Mouse (Mus musculus): Measurements from ENCODE around the gene Wipf2. TPM values are rescaled to one million over a fixed set of nuclear protein-coding genes. Genes with fewer than 3 reads are reported as not detected.

Wipf2 gene
- total and polyA plus RNA-seq, 3 experiments = 2.1 to 7.7 (median 4.7) TPM

- in situ Hi-C loops (cut with MboI; ENCODE audit: low pct_ligation_motif_present, low pct_unique_long_range_greater_than_20kb, low sequenced_read_pairs) = no loop called here
- H3K9ac ChIP-seq (ENCODE audit: insufficient read depth, low read depth) = peak overlapping the region; percentile 42
- H3K4me1 ChIP-seq (ENCODE audit: control insufficient read depth in 1 of 2, insufficient read depth in 2 of 2) = peaks cover 53 to 93% of the 10 kb centered on the region in 2 experiments
- H3K4me3 ChIP-seq (replicated peaks in 1 of 3; ENCODE audit: low read depth in 2 of 3, low read length in 2 of 3, poor library complexity in 1 of 3) = peak overlapping the region; percentile 51 to 90 (median 72)
- H3K79me2 ChIP-seq (replicated peaks; ENCODE audit: control insufficient read depth, extremely low read depth, insufficient read depth, poor library complexity, severe bottlenecking) = peaks cover 8% of the 10 kb centered on the region
- TF ChIP-seq HCFC1 (IDR thresholded peaks at IDR 0.05; ENCODE audit: low read depth, low read length) (peak; percentile 49; the same call in 1 of the 2 replicates), ETS1 (conservative IDR thresholded peaks at IDR 0.05; ENCODE audit: low read depth, low read length) (peak; percentile 91), PAX5 (IDR thresholded peaks at IDR 0.05; ENCODE audit: low read length) (no peak), RAD21 (IDR thresholded peaks at IDR 0.05; ENCODE audit: low read depth, low read length) (peak; percentile 10; the same call in 1 of the 2 replicates), SIN3A (IDR thresholded peaks at IDR 0.05; ENCODE audit: low read length) (peak; percentile 93), EP300 (IDR thresholded peaks at IDR 0.05; ENCODE audit: low read length) (peak; percentile 87), E2F4 (IDR thresholded peaks at IDR 0.05; ENCODE audit: insufficient replicate concordance, low read depth, low read length) (no peak), NRF1 (IDR thresholded peaks at IDR 0.05; ENCODE audit: low read depth, low read length) (peak; percentile 45; the same call in 1 of the 2 replicates), USF2 (conservative IDR thresholded peaks at IDR 0.05; ENCODE audit: low read depth, low read length) (no peak; the same call in 1 of the 2 replicates), ZC3H11A (IDR thresholded peaks at IDR 0.05; ENCODE audit: low read depth, low read length) (no peak), POLR2AphosphoS2 (IDR thresholded peaks at IDR 0.05; ENCODE audit: low read depth, low read length) (peak; percentile 67), MXI1 (IDR thresholded peaks at IDR 0.05; ENCODE audit: low read depth, low read length) (peak; percentile 77; the same call in 1 of the 2 replicates), JUND (conservative IDR thresholded peaks at IDR 0.05; ENCODE audit: low read depth, low read length) (no peak), ZKSCAN1 (IDR thresholded peaks at IDR 0.05; ENCODE audit: borderline replicate concordance, low read depth, low read length) (no peak), IRF4 (IDR thresholded peaks at IDR 0.05; ENCODE audit: low read depth, low read length) (peak; percentile 62), BHLHE40 (IDR thresholded peaks at IDR 0.05; ENCODE audit: low read depth, low read length) (peak; percentile 96), POLR2A (IDR thresholded peaks at IDR 0.05; ENCODE audit: low read depth, low read length) (peak; percentile 47; the same call in 1 of the 2 replicates), CHD1 (IDR thresholded peaks at IDR 0.05; ENCODE audit: low read depth, low read length) (peak; percentile 82), CTCF (conservative IDR thresholded peaks at IDR 0.05 in 1 of 2, IDR thresholded peaks at IDR 0.05 in 1 of 2; ENCODE audit: low read depth in 2 of 2, low read length in 2 of 2) (no peak), USF1 (IDR thresholded peaks at IDR 0.05; ENCODE audit: low read depth, low read length) (no peak; the same call in 1 of the 2 replicates), MYC (IDR thresholded peaks at IDR 0.05; ENCODE audit: low read depth, low read length) (0 out of 2 replicates have a peak, but pooled peaks have one; percentile 48), NELFE (IDR thresholded peaks at IDR 0.05; ENCODE audit: low read depth, low read length) (no peak; the same call in 1 of the 2 replicates), ELF1 (IDR thresholded peaks at IDR 0.05; ENCODE audit: low read depth, low read length) (peak; percentile 79), ZNF384 (IDR thresholded peaks at IDR 0.05; ENCODE audit: low read depth, low read length) (0 out of 2 replicates have a peak, but pooled peaks have one; percentile 34), TCF12 (IDR thresholded peaks at IDR 0.05; ENCODE audit: low read depth, low read length) (peak; percentile 88), GABPA (IDR thresholded peaks at IDR 0.05; ENCODE audit: insufficient replicate concordance, low read depth, low read length) (no peak), UBTF (IDR thresholded peaks at IDR 0.05; ENCODE audit: low read depth, low read length) (0 out of 2 replicates have a peak, but pooled peaks have one; percentile 55), MEF2A (IDR thresholded peaks at IDR 0.05; ENCODE audit: borderline replicate concordance, low read depth, low read length) (peak; percentile 82; the same call in 1 of the 2 replicates), KAT2A (IDR thresholded peaks at IDR 0.05; ENCODE audit: insufficient replicate concordance, low read length) (0 out of 2 replicates have a peak, but pooled peaks have one; percentile 44), MAZ (IDR thresholded peaks at IDR 0.05; ENCODE audit: low read depth, low read length) (peak; percentile 99), MAX (IDR thresholded peaks at IDR 0.05; ENCODE audit: low read length) (peak; percentile 69; the same call in 1 of the 2 replicates), ZMIZ1 (IDR thresholded peaks at IDR 0.05; ENCODE audit: low read depth, low read length) (peak; percentile 35), TBP (conservative IDR thresholded peaks at IDR 0.05; ENCODE audit: low read depth, low read length) (peak; percentile 55; the same call in 1 of the 2 replicates), JUN (IDR thresholded peaks at IDR 0.05; ENCODE audit: insufficient read depth, low read depth, low read length) (no peak), SMC3 (IDR thresholded peaks at IDR 0.05; ENCODE audit: low read depth, low read length) (peak; percentile 12; the same call in 1 of the 2 replicates), CHD2 (IDR thresholded peaks at IDR 0.05; ENCODE audit: low read length) (peak; percentile 84), RCOR1 (conservative IDR thresholded peaks at IDR 0.05; ENCODE audit: low read depth, low read length) (peak; percentile 86; the same call in 1 of the 2 replicates), MAFK (IDR thresholded peaks at IDR 0.05; ENCODE audit: insufficient replicate concordance, low read length) (peak; percentile 48; the same call in 1 of the 2 replicates)
- peak overlapping the region; percentile 80 for H3K4me2 ChIP-seq (ENCODE audit: insufficient read depth, low read depth, poor library complexity, severe bottlenecking)
- no peaks in the 10 kb centered on the region for H3K9me3 ChIP-seq (replicated peaks; ENCODE audit: low read length)
- peak overlapping the region; percentile 95 for H3K27ac ChIP-seq (ENCODE audit: insufficient read depth, low read depth)
- dilution Hi-C loops (cut with MboI; ENCODE audit: extremely low pct_ligation_motif_present, extremely low pct_unique_long_range_greater_than_20kb, low sequenced_read_pairs) = no loop called here
- peak; percentile 91 for DNase-seq (ENCODE audit: extremely low read depth)
- H3K27me3 ChIP-seq (replicated peaks) = no peaks in the 10 kb centered on the region
- H3K36me3 ChIP-seq (replicated peaks in 1 of 2; ENCODE audit: control insufficient read depth in 1 of 2, insufficient read depth in 1 of 2, low read length in 1 of 2) = no peaks in the 10 kb centered on the region
These were observed 79.6 kb downstream of the Wipf2 start for GRCm38 (mm10) chr11:98942923-98943641.
